Mouse (Mus musculus) layer of hippocampus, adult 9-11 months (tissue): ENCODE measurements at regions not wholly inside any gene's neighbourhood (a gene's known extent, or its start where the extent isn't known, plus 50 kb on each side); places are given as distances from the start of the nearest gene placed in this dataset.
A peak's percentile ranks its signal among the peaks of the same experiment; 100 is the strongest.

Experiments
- DNase-seq: peaks from one replicate; pipeline ENCODE4 v3.0.0; 2022

DNA sequence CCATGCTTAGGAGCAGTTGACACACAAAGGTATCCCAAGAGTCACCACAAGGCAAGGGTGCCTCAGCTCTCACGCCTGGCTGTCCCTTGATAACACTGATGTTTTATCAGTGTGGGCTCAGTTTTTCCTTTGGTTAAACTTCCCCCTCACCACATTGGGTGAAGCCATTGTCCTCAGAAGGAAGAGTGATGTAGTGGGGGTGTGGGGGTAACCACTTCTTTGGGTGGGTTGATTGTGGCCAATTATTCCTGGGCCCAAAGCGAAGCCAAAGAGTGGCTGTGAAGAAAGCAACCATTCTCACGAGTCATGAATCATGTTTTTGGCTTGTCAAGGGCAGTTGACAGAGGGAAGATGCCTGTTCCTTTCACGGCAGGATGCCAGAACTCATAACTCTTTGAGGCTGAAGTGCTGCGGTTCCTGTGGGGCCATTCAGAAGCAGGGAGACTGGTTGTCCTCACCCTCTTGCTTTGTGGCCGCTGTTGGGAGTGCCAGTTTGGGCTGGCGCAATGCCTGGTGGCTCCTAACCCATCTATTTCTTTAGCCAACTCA is 234.7 kb downstream of the Fam49a start:
- peak; percentile 8 for DNase-seq

- DNase-seq, result peak; percentile 5
Measured at GRCm38 (mm10) chr12:12490173-12490572, 228.2 kb downstream of the Fam49a start.

DNA sequence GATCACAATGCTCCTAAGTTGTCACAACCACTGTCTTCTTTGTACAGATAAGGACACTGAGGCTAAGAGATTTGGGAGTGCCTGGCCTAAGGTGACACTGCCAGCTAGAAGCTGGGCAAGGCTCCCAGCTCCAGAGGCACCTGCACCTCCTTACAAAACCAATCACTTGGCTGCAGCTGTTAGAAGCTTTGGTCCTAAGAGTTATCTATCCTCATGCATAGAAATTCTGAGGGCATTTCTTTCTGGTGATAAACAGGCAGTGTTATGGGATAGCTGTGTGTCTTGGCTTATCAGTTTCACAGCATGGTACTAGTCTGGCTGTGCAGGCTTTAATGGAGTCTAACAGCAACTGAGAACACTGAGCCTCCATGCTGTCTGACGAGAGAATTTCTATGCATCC is 226.2 kb downstream of the Fam49a start:
- DNase-seq, result no peak

GRCm38 (mm10) chr12:12486656-12487356 is 224.9 kb downstream of the Fam49a start:
- no peak for DNase-seq

DNA sequence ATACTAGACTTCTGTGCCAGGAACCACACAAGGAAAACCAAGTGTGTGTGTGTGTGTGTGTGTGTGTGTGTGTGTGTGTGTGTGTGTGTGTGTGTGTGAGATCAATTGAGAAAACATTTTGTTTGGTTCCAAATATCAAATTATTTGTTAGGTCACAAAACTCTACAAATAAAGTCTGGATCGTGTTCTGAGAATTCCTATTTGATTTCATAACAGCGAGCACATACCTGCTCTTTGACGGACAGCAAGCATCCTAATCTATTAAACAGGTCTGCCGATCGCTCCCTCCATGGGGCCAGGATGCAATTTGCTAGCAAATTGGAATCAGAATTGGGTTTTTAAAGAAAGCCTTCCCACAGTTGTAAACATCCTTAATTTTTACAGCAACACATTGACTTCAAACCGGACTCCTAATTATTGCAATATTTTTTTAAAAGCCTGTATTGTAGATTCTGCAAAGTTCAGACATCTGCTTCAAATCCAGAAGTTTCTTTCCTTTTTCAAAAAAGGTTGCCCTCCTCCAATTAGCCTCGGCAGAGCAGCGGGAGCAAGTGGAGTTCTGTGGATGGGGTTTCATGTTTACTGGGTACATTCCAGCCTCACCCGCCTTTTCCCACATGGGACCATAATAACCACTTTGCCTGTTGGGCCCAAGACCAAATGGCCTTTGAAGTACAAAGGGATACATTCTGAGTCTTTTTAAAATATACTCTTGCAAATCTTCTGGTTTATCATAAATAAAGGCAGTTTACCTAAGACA is 223.2 kb downstream of the Fam49a start:
- DNase-seq, result no peak

- DNase-seq, result no peak
Measured at GRCm38 (mm10) chr12:12480451-12480850, 218.5 kb downstream of the Fam49a start.

DNA sequence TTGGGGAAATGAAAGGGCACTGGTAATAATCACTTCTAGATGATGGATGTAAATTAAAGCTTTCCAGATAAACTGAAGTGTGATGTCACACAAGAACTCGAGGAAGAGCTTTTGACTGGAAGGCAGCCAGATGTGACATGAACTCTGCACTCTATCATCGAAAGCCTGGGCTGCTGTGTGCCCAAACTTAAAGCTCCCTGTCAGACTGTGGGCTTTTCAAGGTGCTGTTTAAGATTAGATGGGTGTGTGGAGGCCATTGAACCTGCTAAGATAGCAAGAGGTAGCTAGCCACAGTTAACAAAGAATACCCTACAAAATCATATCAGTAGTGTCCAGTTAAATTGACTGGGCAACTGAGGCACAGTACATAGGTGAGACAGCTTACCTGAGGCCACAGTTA is 190.1 kb downstream of the Fam49a start:
- no peak for DNase-seq

DNA sequence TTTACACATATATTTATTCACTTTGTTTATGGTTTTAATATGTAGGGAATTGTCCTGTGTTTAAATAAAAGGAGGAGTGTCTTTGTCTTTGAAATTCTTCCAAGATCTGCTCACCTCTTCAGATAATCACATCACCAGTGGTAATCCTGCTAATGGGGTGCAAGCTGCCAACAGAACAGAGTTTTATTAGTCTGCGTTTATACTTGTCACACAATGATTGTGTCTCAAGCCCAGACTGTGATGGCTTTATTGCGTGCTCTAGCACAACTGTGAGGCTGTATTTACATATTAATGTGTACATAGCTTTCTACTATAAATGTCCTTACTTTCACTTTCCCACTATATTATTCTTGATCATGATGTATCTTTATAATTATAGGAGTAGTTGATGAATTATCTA is 184.8 kb downstream of the Fam49a start:
- DNase-seq, result no peak

GRCm38 (mm10) chr12:12446281-12446680 is 184.3 kb downstream of the Fam49a start:
- no peak for DNase-seq

DNA sequence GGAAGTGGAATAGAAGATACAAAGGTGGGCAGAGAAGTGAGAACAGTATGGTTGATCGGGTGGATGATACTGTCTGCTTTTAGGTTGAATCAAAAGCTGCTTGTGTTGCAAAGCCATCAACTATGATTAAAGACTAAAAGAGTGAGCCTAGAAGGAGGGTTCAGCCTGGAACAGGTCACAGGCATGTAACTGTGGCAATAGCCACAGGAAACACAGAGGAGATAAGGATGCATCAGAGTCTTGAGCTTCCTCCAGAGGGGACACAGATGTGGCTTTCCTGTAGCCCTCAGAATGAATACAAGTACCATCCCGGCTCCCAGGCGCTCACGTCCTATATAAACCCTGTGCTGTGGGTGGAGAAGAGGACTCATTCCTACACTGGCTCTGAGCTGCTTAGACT is 180.9 kb downstream of the Fam49a start:
- DNase-seq, result no peak

DNA sequence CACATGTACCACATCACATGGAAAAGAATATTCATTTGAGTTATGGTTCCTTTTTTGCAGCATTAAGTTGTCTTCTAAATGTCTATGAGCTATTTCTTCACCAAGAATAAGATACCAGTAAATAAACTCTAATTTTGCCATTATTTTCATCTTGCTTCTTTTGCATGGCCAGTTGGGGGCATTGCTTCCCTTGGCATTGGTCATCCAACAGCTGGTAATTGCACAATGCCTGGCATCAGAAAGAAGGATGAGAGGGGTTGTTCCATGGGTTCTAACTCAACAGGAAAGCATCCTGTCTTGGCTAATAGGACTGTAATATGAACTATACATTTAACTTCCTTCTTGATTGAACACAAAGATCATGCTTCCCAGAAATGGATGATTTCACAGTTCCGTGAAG is 174.4 kb downstream of the Fam49a start:
- DNase-seq, result no peak

DNA sequence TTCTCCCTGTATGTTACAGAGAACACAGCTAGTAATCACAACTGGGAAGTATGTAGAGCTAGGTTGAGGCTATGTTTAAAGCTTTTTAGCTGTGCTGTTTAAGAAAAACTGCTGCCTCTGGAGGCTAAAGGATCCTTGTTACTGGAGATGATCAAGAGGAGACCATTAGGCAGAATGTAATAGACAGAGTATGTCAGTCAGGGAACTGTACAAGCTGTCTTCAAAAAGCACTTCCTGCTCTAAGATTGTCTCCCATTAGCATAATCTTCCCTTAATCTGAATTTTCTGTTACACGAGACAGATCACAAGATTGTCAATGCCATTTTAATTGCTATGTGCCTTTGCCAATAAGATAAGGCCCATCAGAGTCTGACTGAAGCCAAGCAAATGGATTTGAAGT is 170.7 kb downstream of the Fam49a start:
- DNase-seq, result no peak
